Mouse (Mus musculus): ENCODE results near the gene Kpnb1. TPM values are rescaled to one million over a fixed set of nuclear protein-coding genes. Genes with fewer than 3 reads are reported as not detected.
"Not testable (repeated sequence)": the region's sequence is repeated elsewhere in the genome, so short reads cannot be mapped to it uniquely, and the experiment has no call there.

Kpnb1 gene
- polyA plus RNA-seq, 1 experiment from 2014 or later: 57.3 TPM

DNA sequence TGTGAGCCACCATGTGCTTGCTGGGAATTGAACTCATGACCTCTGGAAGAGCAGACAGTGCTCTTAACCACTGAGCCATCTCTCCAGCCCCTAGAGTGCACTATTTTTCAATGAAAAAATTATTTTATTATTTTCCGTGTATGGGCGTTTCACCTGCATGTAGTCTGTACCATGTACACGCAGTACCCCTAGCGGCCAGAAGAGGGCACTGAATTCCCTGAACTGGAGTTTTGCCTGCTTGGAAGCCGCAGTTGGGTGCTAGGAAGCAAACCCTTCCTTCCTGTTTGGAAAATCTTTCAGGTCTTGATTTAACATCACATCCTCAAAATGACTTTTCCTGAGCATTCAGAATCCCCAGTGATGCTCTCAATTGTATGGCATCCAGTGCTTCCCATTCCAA is 10.9 kb upstream of the Kpnb1 start:
- no peaks in the 10 kb centered on the region for H3K27me3 ChIP-seq
- no peak overlapping the region for H3K4me2 ChIP-seq (replicated peaks)
- H3K4me3 ChIP-seq: no peak overlapping the region
- 0 out of 2 replicates have a peak, but pooled peaks cover 6% of the 10 kb centered on the region for H3K9me3 ChIP-seq
- WGBS: 22% methylated on average over 5 of the region's 5 CpGs
- no peak overlapping the region for H3K27ac ChIP-seq
- no peak for ATAC-seq (ENCODE audit: low FRiP score, low read depth)
- H3K9ac ChIP-seq: no peak overlapping the region
- no peaks in the 10 kb centered on the region for H3K4me1 ChIP-seq
- peaks cover 7% of the 10 kb centered on the region; the same call in 1 of the 2 replicates for H3K36me3 ChIP-seq

DNA sequence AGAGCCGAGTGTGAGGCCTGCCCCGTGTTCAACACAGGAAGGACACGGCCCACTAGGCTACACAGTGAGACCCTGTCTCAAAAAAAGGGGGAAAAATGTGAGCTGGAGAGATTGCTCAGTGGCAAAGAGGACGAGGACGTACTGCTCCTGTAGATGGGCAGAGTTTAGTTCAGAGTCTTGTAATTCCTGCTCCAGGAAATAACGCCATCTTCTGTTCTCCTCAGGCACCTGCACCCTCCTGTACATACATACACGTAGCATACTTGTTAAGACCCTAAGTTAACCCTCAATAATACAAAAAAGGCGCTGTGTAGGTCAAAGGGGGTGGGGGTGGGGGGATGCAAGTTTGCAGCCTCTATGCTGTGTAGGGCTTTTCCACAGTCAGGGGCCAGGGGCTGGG is 9.3 kb upstream of the Kpnb1 start:
- Histone ChIP-seq H3K27ac (no peak overlapping the region), H3K4me2 (replicated peaks) (no peak overlapping the region), H3K9me3 (0 out of 2 replicates have a peak, but pooled peaks cover 6% of the 10 kb centered on the region), H3K36me3 (peaks cover 7% of the 10 kb centered on the region; the same call in 1 of the 2 replicates), H3K9ac (no peak overlapping the region), H3K4me1 (no peaks in the 10 kb centered on the region), H3K4me3 (no peak overlapping the region), H3K27me3 (no peaks in the 10 kb centered on the region)
- 82% methylated on average over 8 of the region's 8 CpGs for WGBS
- ATAC-seq (ENCODE audit: low FRiP score, low read depth): no peak

DNA sequence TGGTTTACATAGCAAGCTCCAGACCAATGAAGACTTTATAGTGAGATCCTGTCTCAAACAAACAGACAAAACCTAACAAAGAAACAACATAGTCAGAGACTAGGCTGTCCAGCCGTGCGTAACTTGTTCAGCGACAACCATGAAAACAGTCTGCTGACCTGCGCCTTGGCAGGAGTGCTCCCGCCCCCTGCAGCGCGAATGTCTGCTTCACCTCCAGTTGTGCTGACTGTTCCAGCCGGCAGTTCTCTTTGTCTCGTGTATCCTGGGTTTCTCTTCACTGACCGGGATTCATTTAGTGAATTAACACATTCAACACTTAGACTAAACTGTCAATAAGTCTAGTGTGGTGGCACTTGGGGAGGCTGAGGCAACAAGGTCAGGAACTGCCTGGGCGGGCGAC is 8.9 kb upstream of the Kpnb1 start:
- no peak overlapping the region for H3K9ac ChIP-seq
- H3K27me3 ChIP-seq: no peaks in the 10 kb centered on the region
- no peaks in the 10 kb centered on the region for H3K4me1 ChIP-seq
- peaks cover 7% of the 10 kb centered on the region; the same call in 1 of the 2 replicates for H3K36me3 ChIP-seq
- H3K4me2 ChIP-seq (replicated peaks): no peak overlapping the region
- no peak overlapping the region for H3K4me3 ChIP-seq
- H3K27ac ChIP-seq: no peak overlapping the region
- 0 out of 2 replicates have a peak, but pooled peaks cover 6% of the 10 kb centered on the region for H3K9me3 ChIP-seq
- WGBS: 77% methylated on average over 12 of the region's 12 CpGs
- ATAC-seq (ENCODE audit: low FRiP score, low read depth): no peak

DNA sequence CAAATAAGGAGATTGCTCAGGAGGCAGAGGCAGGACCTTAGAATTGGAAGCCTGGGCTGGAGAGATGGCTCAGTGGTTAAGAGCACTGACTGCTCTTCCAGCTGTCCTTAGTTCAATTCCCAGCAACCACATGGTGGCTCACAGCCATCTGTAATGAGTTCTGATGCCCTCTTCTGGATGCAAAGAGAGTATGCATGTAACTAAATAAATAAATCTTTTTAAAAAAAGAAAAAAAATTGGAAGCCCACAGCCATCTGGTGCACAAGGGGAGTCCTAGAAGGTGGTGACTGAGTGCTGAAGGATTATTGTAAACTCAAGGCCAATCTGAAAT is 4.9 kb upstream of the Kpnb1 start:
- H3K27me3 ChIP-seq: no peaks in the 10 kb centered on the region
- ATAC-seq (ENCODE audit: low FRiP score, low read depth): no peak
- peaks cover 7% of the 10 kb centered on the region; the same call in 1 of the 2 replicates for H3K36me3 ChIP-seq
- no peak overlapping the region for H3K9ac ChIP-seq
- no peak overlapping the region for H3K4me3 ChIP-seq
- H3K4me1 ChIP-seq: peaks cover 10% of the 10 kb centered on the region
- H3K27ac ChIP-seq: no peak overlapping the region
- 0 out of 2 replicates have a peak, but pooled peaks cover 6% of the 10 kb centered on the region for H3K9me3 ChIP-seq
- no peak overlapping the region for H3K4me2 ChIP-seq (replicated peaks)

DNA sequence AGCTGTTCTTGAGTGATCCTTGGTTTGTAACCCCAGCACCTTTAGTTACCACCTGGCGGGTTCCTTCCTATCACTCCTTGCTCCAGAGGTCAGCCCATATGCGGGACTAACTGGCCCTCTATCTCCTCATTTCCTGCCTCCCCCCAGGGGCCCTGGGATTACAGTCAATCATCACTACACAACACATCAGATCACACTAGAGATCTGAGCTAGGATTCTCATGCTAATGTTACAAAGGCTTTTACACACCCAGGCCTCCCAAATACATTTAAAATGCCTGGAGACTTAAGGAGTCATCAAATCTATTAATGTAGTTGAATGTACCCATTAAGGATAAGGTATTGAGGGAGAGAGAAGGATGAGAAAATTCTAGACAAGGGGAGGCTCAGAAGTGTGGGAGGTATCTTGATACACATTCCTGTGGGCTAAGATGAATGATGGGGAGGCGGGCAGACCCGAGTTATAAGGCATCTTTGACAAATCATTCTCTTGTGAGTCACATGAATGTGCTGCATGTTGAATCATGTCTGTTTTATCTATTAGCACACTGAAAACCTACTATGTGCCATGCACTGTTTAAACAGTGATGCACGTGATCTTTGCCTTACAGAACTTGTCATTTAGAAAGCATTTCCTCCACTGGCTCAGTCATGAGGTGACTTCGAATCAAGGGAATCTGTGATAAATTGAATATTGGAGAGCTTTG is 4.4 kb upstream of the Kpnb1 start:
- Histone ChIP-seq H3K27me3 (no peaks in the 10 kb centered on the region), H3K9me3 (0 out of 2 replicates have a peak, but pooled peaks cover 6% of the 10 kb centered on the region), H3K36me3 (peaks cover 7% of the 10 kb centered on the region; the same call in 1 of the 2 replicates), H3K9ac (no peak overlapping the region), H3K4me1 (peaks cover 10% of the 10 kb centered on the region), H3K4me2 (replicated peaks) (no peak overlapping the region), H3K27ac (no peak overlapping the region), H3K4me3 (no peak overlapping the region)
- ATAC-seq (ENCODE audit: low FRiP score, low read depth): no peak
- WGBS: 75% methylated on average over 6 of the region's 6 CpGs

DNA sequence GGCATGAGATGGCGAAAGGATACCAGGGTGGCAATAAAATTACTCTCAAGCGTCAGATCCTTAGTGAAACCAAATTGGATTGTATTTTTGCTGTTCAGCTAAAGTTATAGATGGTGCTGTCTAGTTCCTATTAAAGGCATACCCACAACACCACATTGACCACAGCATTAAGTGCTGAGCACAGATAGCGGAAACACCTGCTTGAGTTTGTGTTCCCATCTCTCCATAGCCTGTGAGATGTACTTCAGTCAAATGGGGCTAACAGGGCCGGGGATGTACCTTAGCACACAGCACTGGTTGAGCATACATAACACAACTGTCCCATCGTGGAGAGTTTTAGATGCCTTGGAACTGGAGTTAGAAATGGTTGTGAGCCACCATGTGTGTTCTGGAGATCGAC is 3.3 kb upstream of the Kpnb1 start:
- ATAC-seq (ENCODE audit: low FRiP score, low read depth): no peak
- Histone ChIP-seq H3K4me1 (peaks cover 15% of the 10 kb centered on the region), H3K9me3 (no peaks in the 10 kb centered on the region), H3K27me3 (no peaks in the 10 kb centered on the region), H3K27ac (no peak overlapping the region), H3K4me2 (replicated peaks) (no peak overlapping the region), H3K9ac (no peak overlapping the region), H3K36me3 (peaks cover 10% of the 10 kb centered on the region), H3K4me3 (no peak overlapping the region)
- WGBS: 88% methylated on average over 6 of the region's 6 CpGs

DNA sequence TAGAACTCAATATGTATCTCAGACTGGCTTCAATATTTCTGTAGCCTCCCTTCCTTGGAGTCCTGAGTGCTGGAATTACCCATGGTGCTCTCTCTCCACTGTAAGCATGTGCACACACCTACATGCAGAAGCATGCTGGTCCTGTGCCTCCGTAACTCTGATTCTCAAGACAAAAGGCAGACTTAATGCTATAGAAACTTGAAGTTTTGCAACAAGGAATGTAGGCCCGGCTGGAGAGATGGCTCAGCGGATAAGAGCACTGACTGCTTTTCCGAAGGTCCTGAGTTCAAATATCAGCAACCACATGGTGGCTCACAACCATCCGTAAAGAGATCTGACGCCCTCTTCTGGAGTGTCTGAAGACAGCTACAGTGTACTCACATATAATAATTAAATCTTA is 2.0 kb upstream of the Kpnb1 start:
- not testable (repeated sequence) for ATAC-seq (ENCODE audit: low FRiP score, low read depth); H3K27ac ChIP-seq; H3K9ac ChIP-seq; H3K9me3 ChIP-seq; H3K4me3 ChIP-seq; H3K27me3 ChIP-seq
- peaks cover 28% of the 10 kb centered on the region for H3K4me1 ChIP-seq
- peaks cover 21% of the 10 kb centered on the region for H3K36me3 ChIP-seq
- WGBS: 92% methylated on average over 6 of the region's 6 CpGs
- peak overlapping the region; percentile 85; the same call in 1 of the 2 replicates for H3K4me2 ChIP-seq (replicated peaks)

DNA sequence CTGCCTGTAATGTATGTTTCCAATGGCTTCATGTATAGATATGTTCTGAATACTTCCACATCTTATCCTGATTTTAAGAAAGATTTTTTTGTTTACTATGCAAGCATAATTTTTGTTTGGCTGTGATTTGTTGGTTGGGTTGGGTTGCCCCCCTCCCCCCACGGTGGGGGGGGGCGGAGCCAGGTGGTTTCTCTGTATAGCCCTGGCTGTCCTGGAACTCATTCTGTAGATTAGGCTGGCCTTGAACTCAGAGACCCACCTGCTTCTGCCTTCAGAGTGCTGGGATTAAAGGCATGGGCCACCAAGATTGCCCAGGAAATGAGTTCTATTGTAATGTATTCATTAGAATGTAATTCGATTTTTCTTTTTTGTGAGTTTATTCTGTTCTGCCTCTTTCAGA is 1.6 kb upstream of the Kpnb1 start:
- Histone ChIP-seq H3K4me3 (peak overlapping the region; percentile 87), H3K27ac (no peak overlapping the region), H3K9me3 (no peaks in the 10 kb centered on the region), H3K4me1 (peaks cover 32% of the 10 kb centered on the region), H3K9ac (peak overlapping the region; percentile 78), H3K27me3 (no peaks in the 10 kb centered on the region), H3K4me2 (replicated peaks) (peak overlapping the region; percentile 85), H3K36me3 (peaks cover 21% of the 10 kb centered on the region)
- no peak for ATAC-seq (ENCODE audit: low FRiP score, low read depth)
- WGBS: 37% methylated on average over 3 of the region's 3 CpGs

DNA sequence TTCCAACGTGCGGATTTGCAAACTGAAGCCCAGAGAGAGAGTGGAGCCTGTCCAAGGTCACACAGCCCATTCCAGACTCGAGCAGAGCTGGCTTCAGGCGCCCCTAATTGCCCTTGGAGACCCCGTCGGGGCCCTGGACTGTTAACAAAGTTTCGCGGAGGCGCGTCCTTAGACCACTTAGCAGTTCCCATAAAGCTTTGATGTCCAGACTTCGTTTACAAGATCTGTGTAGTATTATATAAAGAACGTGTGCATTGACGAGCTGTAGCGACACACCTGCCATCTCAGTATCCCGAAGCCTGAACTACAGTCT is 918 bp upstream of the Kpnb1 start:
- peak overlapping the region; percentile 85 for H3K4me2 ChIP-seq (replicated peaks)
- H3K36me3 ChIP-seq: peaks cover 26% of the 10 kb centered on the region
- H3K9ac ChIP-seq: peak overlapping the region; percentile 78
- H3K9me3 ChIP-seq: no peaks in the 10 kb centered on the region
- WGBS: under 1% methylated on average over 15 of the region's 15 CpGs
- ATAC-seq (ENCODE audit: low FRiP score, low read depth): no peak
- peak overlapping the region; percentile 93 for H3K27ac ChIP-seq
- H3K4me3 ChIP-seq: peak overlapping the region; percentile 87
- H3K4me1 ChIP-seq: peaks cover 34% of the 10 kb centered on the region
- no peaks in the 10 kb centered on the region for H3K27me3 ChIP-seq

DNA sequence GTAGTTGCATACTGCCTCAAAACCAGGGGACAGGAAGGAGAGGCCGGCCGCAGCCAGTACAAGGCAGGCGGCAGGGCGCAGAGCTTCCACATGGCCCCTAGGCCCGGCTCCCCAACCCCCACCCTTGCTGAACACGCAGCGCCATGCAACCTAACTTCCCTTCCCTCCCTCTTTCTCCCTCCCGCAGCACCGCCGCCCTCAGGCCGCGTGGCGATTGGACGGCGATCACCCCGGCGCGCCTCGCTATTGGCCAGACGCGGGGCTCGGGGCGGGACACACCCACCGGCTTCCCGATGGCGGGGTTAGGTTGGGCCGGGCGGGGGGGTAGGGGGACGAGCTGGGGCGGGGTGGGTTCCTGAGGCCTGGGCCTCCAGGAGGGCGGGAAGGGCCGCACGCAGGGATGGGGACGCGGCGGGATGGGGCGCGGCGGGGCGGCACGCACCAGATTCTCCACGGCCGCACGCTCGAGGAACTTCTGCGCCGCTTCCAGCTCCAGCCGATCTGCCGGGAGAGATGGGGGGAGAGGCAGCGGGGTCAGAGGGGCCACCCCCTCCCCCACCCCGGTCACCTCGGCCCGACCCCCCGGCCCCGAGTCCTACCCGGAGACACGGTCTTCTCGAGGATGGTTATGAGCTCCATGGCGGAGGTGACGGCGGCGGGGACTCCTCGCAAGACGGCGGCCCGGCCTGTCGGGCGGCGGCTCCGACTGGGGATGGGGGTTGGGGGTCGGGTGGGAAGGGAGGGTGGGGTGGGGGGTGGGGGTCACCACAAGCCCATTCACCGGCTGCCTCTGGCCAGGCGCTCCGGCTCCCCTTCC is 526 bp downstream of the Kpnb1 start:
- peak overlapping the region; percentile 76 for H3K4me2 ChIP-seq (replicated peaks)
- H3K4me3 ChIP-seq: peak overlapping the region; percentile 87
- H3K36me3 ChIP-seq: peaks cover 40% of the 10 kb centered on the region
- ATAC-seq (ENCODE audit: low FRiP score, low read depth): peak; percentile 80
- peak overlapping the region; percentile 92 for H3K9ac ChIP-seq
- under 1% methylated on average over 41 of the region's 74 CpGs for WGBS
- H3K9me3 ChIP-seq: no peaks in the 10 kb centered on the region
- peak overlapping the region; percentile 98 for H3K27ac ChIP-seq
- H3K4me1 ChIP-seq: peaks cover 38% of the 10 kb centered on the region
- no peaks in the 10 kb centered on the region for H3K27me3 ChIP-seq

DNA sequence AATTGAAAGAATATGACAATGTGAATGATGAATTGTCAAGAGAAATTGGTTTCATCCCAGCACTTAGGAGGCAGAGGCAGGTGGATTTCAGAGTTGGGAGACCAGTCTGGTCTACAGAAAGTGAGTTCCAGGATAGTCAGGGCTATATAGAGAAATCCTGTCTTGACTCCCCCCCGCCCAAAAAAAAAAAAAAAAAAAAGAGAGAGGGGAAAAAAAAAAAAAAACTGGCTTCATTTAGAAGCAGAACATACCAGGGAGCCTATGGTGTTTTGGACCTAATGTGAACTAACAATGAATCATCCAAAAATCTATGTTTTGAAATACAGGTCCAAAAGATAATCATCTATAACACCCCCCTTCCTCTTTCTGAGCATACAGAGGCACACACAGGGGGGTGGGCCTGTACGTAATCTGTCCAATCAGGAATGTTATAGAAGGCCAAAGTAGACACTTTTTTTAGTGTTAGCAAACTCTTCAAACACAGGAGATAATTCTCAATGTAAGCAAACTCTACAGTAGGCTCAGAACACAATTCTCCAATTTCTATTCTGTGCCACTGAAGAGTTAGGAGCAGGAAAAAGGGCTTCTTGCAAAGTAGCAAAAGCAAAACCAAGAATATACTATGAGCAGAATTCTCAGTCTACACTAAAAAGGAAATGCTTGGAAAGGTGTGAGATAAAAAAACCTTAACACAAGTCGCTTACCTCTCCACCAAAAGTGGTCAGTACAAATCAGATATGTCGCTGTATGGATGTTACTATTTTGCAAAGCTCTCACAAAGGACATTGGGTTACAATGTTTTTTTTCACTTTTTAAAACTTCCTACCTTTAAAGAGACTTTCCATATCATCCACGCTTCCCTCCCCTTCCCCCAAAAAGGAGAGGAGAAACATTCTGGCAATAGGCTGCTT is 1.7 kb downstream of the Kpnb1 start:
- H3K4me3 ChIP-seq: peak overlapping the region; percentile 87
- H3K27me3 ChIP-seq: no peaks in the 10 kb centered on the region
- H3K9me3 ChIP-seq: no peaks in the 10 kb centered on the region
- 63% methylated on average over 5 of the region's 5 CpGs for WGBS
- H3K4me1 ChIP-seq: peaks cover 38% of the 10 kb centered on the region
- peaks cover 52% of the 10 kb centered on the region for H3K36me3 ChIP-seq
- no peak overlapping the region for H3K27ac ChIP-seq
- peak overlapping the region; percentile 67 for H3K9ac ChIP-seq
- peak overlapping the region; percentile 76 for H3K4me2 ChIP-seq (replicated peaks)
- ATAC-seq (ENCODE audit: low FRiP score, low read depth): no peak

DNA sequence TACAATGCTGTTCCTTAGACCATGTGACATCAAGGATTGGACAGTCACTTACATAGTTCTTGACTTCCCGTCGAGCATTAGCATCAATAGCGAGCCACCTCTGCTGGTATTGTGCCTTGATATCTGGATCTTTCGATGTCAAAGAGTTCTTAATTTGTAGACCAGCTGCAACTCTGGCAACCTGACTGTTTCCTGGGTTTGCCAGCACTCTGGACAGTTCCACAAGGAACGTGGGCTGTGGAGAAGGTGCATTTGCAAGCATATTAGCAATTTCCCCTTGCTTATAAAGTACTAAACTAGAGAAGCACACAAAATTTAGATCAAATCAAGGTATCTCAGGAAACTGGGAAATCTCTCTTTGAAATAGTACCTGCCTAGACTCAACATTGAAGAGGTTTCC is 2.8 kb downstream of the Kpnb1 start:
- WGBS: 71% methylated on average over 5 of the region's 5 CpGs
- Histone ChIP-seq H3K9ac (no peak overlapping the region), H3K4me2 (replicated peaks) (no peak overlapping the region), H3K27me3 (no peaks in the 10 kb centered on the region), H3K9me3 (no peaks in the 10 kb centered on the region), H3K4me3 (no peak overlapping the region), H3K27ac (no peak overlapping the region), H3K4me1 (peaks cover 38% of the 10 kb centered on the region), H3K36me3 (peaks cover 63% of the 10 kb centered on the region)
- ATAC-seq (ENCODE audit: low FRiP score, low read depth): no peak

All from limb, embryonic 13.5 days (tissue).